Mouse (Mus musculus): ENCODE results near the gene Casp9. TPM values are rescaled to one million over a fixed set of nuclear protein-coding genes. Genes with fewer than 3 reads are reported as not detected.
"Not testable (repeated sequence)": the region's sequence is repeated elsewhere in the genome, so short reads cannot be mapped to it uniquely, and the experiment has no call there.

Casp9 gene
- polyA plus RNA-seq, 1 experiment from 2014 or later, result 23.2 TPM

GRCm38 (mm10) chr4:141763476-141763875 lies 29.9 kb upstream of the Casp9 start:
- peaks cover 75% of the 10 kb centered on the region for H3K36me3 ChIP-seq
- ATAC-seq, result no peak
- WGBS, result 93% methylated on average over 12 of the region's 12 CpGs
- no peaks in the 10 kb centered on the region for H3K9me3 ChIP-seq
- H3K9ac ChIP-seq (replicated peaks), result no peak overlapping the region
- no peak overlapping the region for H3K4me2 ChIP-seq (replicated peaks)
- no peaks in the 10 kb centered on the region for H3K27me3 ChIP-seq
- H3K4me1 ChIP-seq (replicated peaks), result 0 out of 2 replicates have a peak, but pooled peaks cover 4% of the 10 kb centered on the region
- H3K4me3 ChIP-seq (replicated peaks), result no peak overlapping the region
- no peak overlapping the region for H3K27ac ChIP-seq

GRCm38 (mm10) chr4:141765008-141765407 lies 28.4 kb upstream of the Casp9 start:
- Histone ChIP-seq H3K4me2 (replicated peaks) (no peak overlapping the region), H3K9ac (replicated peaks) (no peak overlapping the region), H3K4me1 (replicated peaks) (0 out of 2 replicates have a peak, but pooled peaks cover 4% of the 10 kb centered on the region), H3K4me3 (replicated peaks) (no peak overlapping the region), H3K36me3 (peaks cover 88% of the 10 kb centered on the region), H3K27me3 (no peaks in the 10 kb centered on the region), H3K27ac (no peak overlapping the region), H3K9me3 (no peaks in the 10 kb centered on the region)
- 95% methylated on average over 3 of the region's 3 CpGs for WGBS
- no peak for ATAC-seq

- Histone ChIP-seq H3K4me2 (replicated peaks) (no peak overlapping the region), H3K27me3 (no peaks in the 10 kb centered on the region), H3K9ac (replicated peaks) (no peak overlapping the region), H3K9me3 (no peaks in the 10 kb centered on the region), H3K27ac (peak overlapping the region; percentile 69), H3K36me3 (peaks cover 95% of the 10 kb centered on the region), H3K4me3 (replicated peaks) (no peak overlapping the region), H3K4me1 (replicated peaks) (0 out of 2 replicates have a peak, but pooled peaks cover 4% of the 10 kb centered on the region)
- ATAC-seq, result no peak
- WGBS, result 86% methylated on average over 8 of the region's 8 CpGs
Observed at GRCm38 (mm10) chr4:141766316-141766667, 27.1 kb upstream of the Casp9 start.

GRCm38 (mm10) chr4:141766668-141767352 lies 26.6 kb upstream of the Casp9 start:
- peak overlapping the region; percentile 70 for H3K27ac ChIP-seq
- H3K4me1 ChIP-seq (replicated peaks), result 0 out of 2 replicates have a peak, but pooled peaks cover 4% of the 10 kb centered on the region
- H3K36me3 ChIP-seq, result peaks cover 95% of the 10 kb centered on the region
- no peaks in the 10 kb centered on the region for H3K9me3 ChIP-seq
- no peak overlapping the region for H3K9ac ChIP-seq (replicated peaks)
- no peak overlapping the region for H3K4me2 ChIP-seq (replicated peaks)
- H3K4me3 ChIP-seq (replicated peaks), result no peak overlapping the region
- H3K27me3 ChIP-seq, result no peaks in the 10 kb centered on the region
- 72% methylated on average over 19 of the region's 19 CpGs for WGBS
- peak; percentile 40; the same call in 1 of the 2 replicates for ATAC-seq

- Histone ChIP-seq H3K36me3 (peaks cover 95% of the 10 kb centered on the region), H3K9ac (replicated peaks) (no peak overlapping the region), H3K4me2 (replicated peaks) (no peak overlapping the region), H3K9me3 (no peaks in the 10 kb centered on the region), H3K27ac (peak overlapping the region; percentile 70), H3K4me1 (replicated peaks) (0 out of 2 replicates have a peak, but pooled peaks cover 4% of the 10 kb centered on the region), H3K27me3 (no peaks in the 10 kb centered on the region), H3K4me3 (replicated peaks) (no peak overlapping the region)
- no peak for ATAC-seq
- 78% methylated on average over 19 of the region's 19 CpGs for WGBS
Observed at GRCm38 (mm10) chr4:141767353-141768036, 25.9 kb upstream of the Casp9 start.

GRCm38 (mm10) chr4:141769501-141770160 lies 23.8 kb upstream of the Casp9 start:
- no peak for ATAC-seq
- Histone ChIP-seq H3K9ac (replicated peaks) (no peak overlapping the region), H3K27ac (no peak overlapping the region), H3K4me1 (replicated peaks) (0 out of 2 replicates have a peak, but pooled peaks cover 4% of the 10 kb centered on the region), H3K9me3 (no peaks in the 10 kb centered on the region), H3K4me3 (replicated peaks) (no peak overlapping the region), H3K4me2 (replicated peaks) (no peak overlapping the region), H3K36me3 (peaks cover 95% of the 10 kb centered on the region), H3K27me3 (no peaks in the 10 kb centered on the region)
- 98% methylated on average over 8 of the region's 8 CpGs for WGBS

GRCm38 (mm10) chr4:141771823-141772222 lies 21.6 kb upstream of the Casp9 start:
- Histone ChIP-seq H3K9me3 (no peaks in the 10 kb centered on the region), H3K4me2 (replicated peaks) (no peak overlapping the region), H3K27me3 (no peaks in the 10 kb centered on the region), H3K4me1 (replicated peaks) (no peaks in the 10 kb centered on the region), H3K36me3 (peaks cover 100% of the 10 kb centered on the region), H3K27ac (no peak overlapping the region), H3K4me3 (replicated peaks) (no peak overlapping the region), H3K9ac (replicated peaks) (no peak overlapping the region)
- no peak for ATAC-seq
- 92% methylated on average over 8 of the region's 8 CpGs for WGBS

GRCm38 (mm10) chr4:141773019-141773418 lies 20.4 kb upstream of the Casp9 start:
- H3K4me3 ChIP-seq (replicated peaks); ATAC-seq; H3K4me2 ChIP-seq (replicated peaks); H3K9ac ChIP-seq (replicated peaks); H3K9me3 ChIP-seq; H3K4me1 ChIP-seq (replicated peaks); H3K27ac ChIP-seq; H3K27me3 ChIP-seq: not testable (repeated sequence)
- H3K36me3 ChIP-seq, result peaks cover 96% of the 10 kb centered on the region
- 81% methylated on average over 4 of the region's 4 CpGs for WGBS

- H3K4me3 ChIP-seq (replicated peaks), result no peak overlapping the region
- no peak overlapping the region for H3K9ac ChIP-seq (replicated peaks)
- ATAC-seq, result no peak
- no peaks in the 10 kb centered on the region for H3K9me3 ChIP-seq
- H3K4me1 ChIP-seq (replicated peaks), result no peaks in the 10 kb centered on the region
- 97% methylated on average over 8 of the region's 8 CpGs for WGBS
- no peak overlapping the region for H3K27ac ChIP-seq
- H3K4me2 ChIP-seq (replicated peaks), result no peak overlapping the region
- H3K36me3 ChIP-seq, result peaks cover 94% of the 10 kb centered on the region
- no peaks in the 10 kb centered on the region for H3K27me3 ChIP-seq
Observed at GRCm38 (mm10) chr4:141779828-141780227, 13.6 kb upstream of the Casp9 start.

GRCm38 (mm10) chr4:141781201-141781985 lies 12.0 kb upstream of the Casp9 start:
- H3K27ac ChIP-seq, result no peak overlapping the region
- no peak overlapping the region for H3K4me3 ChIP-seq (replicated peaks)
- no peak for ATAC-seq
- no peaks in the 10 kb centered on the region for H3K4me1 ChIP-seq (replicated peaks)
- peaks cover 93% of the 10 kb centered on the region for H3K36me3 ChIP-seq
- H3K27me3 ChIP-seq, result no peaks in the 10 kb centered on the region
- no peak overlapping the region for H3K9ac ChIP-seq (replicated peaks)
- H3K4me2 ChIP-seq (replicated peaks), result no peak overlapping the region
- whole genome bisulfite sequencing, result 96% methylated on average over 8 of the region's 8 CpGs
- no peaks in the 10 kb centered on the region for H3K9me3 ChIP-seq

GRCm38 (mm10) chr4:141784835-141785234 lies 8.6 kb upstream of the Casp9 start:
- WGBS, result 89% methylated on average over 5 of the region's 5 CpGs
- no peak overlapping the region for H3K4me2 ChIP-seq (replicated peaks)
- ATAC-seq, result no peak
- H3K4me1 ChIP-seq (replicated peaks), result peaks cover 4% of the 10 kb centered on the region
- no peaks in the 10 kb centered on the region for H3K27me3 ChIP-seq
- no peaks in the 10 kb centered on the region for H3K9me3 ChIP-seq
- no peak overlapping the region for H3K9ac ChIP-seq (replicated peaks)
- peaks cover 80% of the 10 kb centered on the region for H3K36me3 ChIP-seq
- no peak overlapping the region for H3K27ac ChIP-seq
- H3K4me3 ChIP-seq (replicated peaks), result no peak overlapping the region

Measured in midbrain, embryonic 13.5 days (tissue).